Mouse (Mus musculus) left cerebral cortex, postnatal 4 days (tissue): Measurements from ENCODE around the gene Gimap5. TPM values are rescaled to one million over a fixed set of nuclear protein-coding genes. Genes with fewer than 3 reads are reported as not detected.

Experiments
- DNase-seq: peaks from one replicate; pipeline ENCODE4 v3.0.0-alpha.2; 2022
- intact Hi-C: fragments of 180-260 bp; cut with DNase I; formaldehyde crosslinking; loops from one replicate; pipeline ENCODE4 v1.15.1; 2025
- total RNA-seq, 2 experiments: library from RNA; stranded (reverse); gene quantifications; 2 replicates each; pipeline ENCODE4 v1.2.3; 2021

Gene Gimap5
- total RNA-seq, 2 experiments from 2014 or later: 1.4 to 1.5 TPM

DNA sequence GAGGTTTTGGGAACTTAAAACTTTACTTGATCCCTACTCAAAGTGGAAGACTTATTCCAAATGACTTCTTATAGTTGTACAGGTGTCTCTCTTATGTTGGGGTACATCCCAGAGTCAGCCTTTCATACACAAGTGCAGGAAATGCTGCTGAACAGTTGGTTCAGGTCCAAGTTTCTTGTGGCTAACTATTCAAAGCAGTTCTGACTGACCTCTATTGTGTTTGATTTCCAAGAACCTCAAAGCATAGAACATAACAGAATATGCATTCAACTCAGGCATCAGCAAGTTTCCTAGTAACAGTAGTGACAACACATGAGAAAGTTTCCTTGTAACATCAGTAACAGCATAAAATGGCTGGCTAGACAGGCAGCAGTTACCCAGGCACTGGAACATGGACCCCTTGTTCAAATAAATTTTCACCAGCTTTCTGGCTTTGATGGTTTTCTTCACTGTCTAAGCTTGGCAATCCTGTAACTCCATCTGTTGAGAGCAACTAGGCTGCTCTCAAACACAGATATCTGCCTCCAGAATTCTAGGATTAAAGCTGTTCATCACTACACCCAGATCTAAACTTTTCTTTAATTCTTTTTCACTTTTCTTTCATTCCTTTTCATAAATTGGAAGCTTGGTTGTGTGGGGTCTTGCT is 57.5 kb downstream of the Gimap5 start:
- intact Hi-C loops: no loop called here
- DNase-seq: no peak

Other genes with a start within 250 kb of the Gimap5 start
- 100 to 1,000 TPM; 254 to 288 TPM for gene Atp6v0e2, start 208.6 kb upstream of the Gimap5 start, total RNA-seq
- gene Lrrc61, start 191.4 kb upstream of the Gimap5 start, total RNA-seq: 10 to 100 TPM; 28.8 to 35.0 TPM
- 1 to 10 TPM; 6.9 to 7.0 TPM for gene Rarres2, start 173.4 kb upstream of the Gimap5 start, total RNA-seq
- not detected for gene Gm45021, start 156.6 kb upstream of the Gimap5 start, total RNA-seq
- 10 to 100 TPM; 27.1 to 28.6 TPM for gene Repin1, start 152.3 kb upstream of the Gimap5 start, total RNA-seq
- not detected for gene Gm44965, start 152.3 kb upstream of the Gimap5 start, total RNA-seq
- gene Zfp775, start 144.1 kb upstream of the Gimap5 start, total RNA-seq: 10 to 100 TPM in 1 of 2 experiments, 1 to 10 TPM in 1; 9.8 to 10.5 TPM
- 10 to 100 TPM; 14.1 to 15.1 TPM for gene AI854703, start 119.4 kb upstream of the Gimap5 start, total RNA-seq
- 1 to 10 TPM; 1.2 to 1.6 TPM for gene Gimap8, start 99.0 kb upstream of the Gimap5 start, total RNA-seq
- gene Gimap9, start 70.1 kb upstream of the Gimap5 start, total RNA-seq: 1 to 10 TPM; 1.1 to 1.3 TPM
- 1 to 10 TPM in 1 of 2 experiments, under 1 TPM in 1; 0.77 to 1.4 TPM for gene Gimap4, start 61.6 kb upstream of the Gimap5 start, total RNA-seq
- gene Gimap6, start 38.0 kb upstream of the Gimap5 start, total RNA-seq: 1 to 10 TPM; 6.0 to 6.3 TPM
- gene Gm28053, start 27.6 kb upstream of the Gimap5 start, total RNA-seq: not detected
- not detected for gene Gimap7, start 27.6 kb upstream of the Gimap5 start, total RNA-seq
- gene Gimap1, start 7.1 kb upstream of the Gimap5 start, total RNA-seq: 1 to 10 TPM; 2.7 to 3.5 TPM
- gene Gimap3, start 24.7 kb downstream of the Gimap5 start, total RNA-seq: not detected
- 10 to 100 TPM in 1 of 2 experiments, 1 to 10 TPM in 1; 8.8 to 10.4 TPM for gene Tmem176a, start 94.7 kb downstream of the Gimap5 start, total RNA-seq
- 10 to 100 TPM; 25.8 to 32.2 TPM for gene Tmem176b, start 95.3 kb downstream of the Gimap5 start, total RNA-seq
- not detected for gene Aoc1, start 126.7 kb downstream of the Gimap5 start, total RNA-seq
- not detected for gene 1600015I10Rik, start 183.7 kb downstream of the Gimap5 start, total RNA-seq
- not detected for gene Doxl2, start 228.8 kb downstream of the Gimap5 start, total RNA-seq
- gene Svs1, start 240.7 kb downstream of the Gimap5 start, total RNA-seq: not detected